ENCODE assay signal across 8 mouse cellular contexts in the genomic region with DNA sequence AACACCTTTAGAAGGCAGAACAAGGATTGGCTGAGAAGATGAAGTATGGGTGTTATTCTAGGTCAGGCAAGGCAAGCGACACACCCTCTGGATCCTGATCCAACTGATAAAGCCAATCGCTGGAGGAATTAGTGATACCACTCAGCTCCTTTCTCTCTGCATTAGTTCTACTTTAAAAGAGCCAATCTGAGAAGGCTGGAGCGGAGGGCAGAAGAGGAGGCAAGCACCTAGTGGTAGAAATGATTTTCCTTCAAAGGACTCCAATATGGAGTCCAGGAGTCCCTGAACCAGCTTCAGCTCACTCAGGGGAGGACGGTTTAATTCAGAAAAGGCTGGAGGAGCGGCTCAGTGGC.
DNase-seq lines count a peak whose midpoint lies in the region; ATAC-seq and TF ChIP-seq lines count a peak whose summit lies in the region.

No protein-coding gene starts in this region.

- peak overlapping the region; percentile 76 for H3K4me3 ChIP-seq in lung, adult 2 months (replicated peaks; ENCODE audit: extremely low read depth, low read depth, low read length)
- peak overlapping the region; percentile 99 for H3K4me3 ChIP-seq in embryonic fibroblast, embryonic 13.5 days (ENCODE audit: insufficient read depth, low read length)
- peak overlapping the region; percentile 78 for H3K4me3 ChIP-seq in limb, embryonic 12.5 days (replicated peaks)

- H3K9ac ChIP-seq in limb, embryonic 12.5 days (replicated peaks), result peak overlapping the region; percentile 78; the same call in 1 of the 2 replicates

- no peak for TF ChIP-seq POLR2A in lung, adult 2 months (IDR thresholded peaks at IDR 0.05; ENCODE audit: borderline replicate concordance, extremely low read depth, low read depth, low read length)
- no peak for TF ChIP-seq POLR2A in embryonic fibroblast, embryonic 13.5 days (IDR thresholded peaks at IDR 0.05; ENCODE audit: low read depth, low read length)

- no peak for TF ChIP-seq CTCF in lung, adult 2 months (IDR thresholded peaks at IDR 0.05; ENCODE audit: insufficient read depth, low read length)
- no peak for TF ChIP-seq CTCF in embryonic fibroblast, embryonic 13.5 days (IDR thresholded peaks at IDR 0.05; ENCODE audit: borderline replicate concordance, insufficient read depth, low read length)

- H3K4me1 ChIP-seq in lung, adult 2 months (ENCODE audit: control insufficient read depth, insufficient read depth, low read length), result peaks cover 15% of the 10 kb centered on the region
- H3K4me1 ChIP-seq in embryonic fibroblast, embryonic 13.5 days (ENCODE audit: control insufficient read depth, insufficient read depth, low read length), result peaks cover 7% of the 10 kb centered on the region; the same call in 1 of the 2 replicates
- peaks cover 12% of the 10 kb centered on the region for H3K4me1 ChIP-seq in limb, embryonic 12.5 days (replicated peaks)

- 15% methylated on average over 5 of the region's 5 CpGs for WGBS in lung, adult 2 months
- 55% methylated on average over 5 of the region's 5 CpGs for WGBS in limb, embryonic 12.5 days

- DNase-seq in lung, adult 2 months, result no peak
- DNase-seq in lung, postnatal 10 days, result no peak
- DNase-seq in embryo, embryonic 10.5 days (ENCODE audit: low spot score), result no peak
- no peak for DNase-seq in right cerebral cortex, postnatal 10 days (ENCODE audit: low spot score in 2 of 2)
- DNase-seq in kidney, adult 9 months, result no peak

- H3K27me3 ChIP-seq in limb, embryonic 12.5 days, result no peaks in the 10 kb centered on the region

- H3K9me3 ChIP-seq in limb, embryonic 12.5 days, result peaks cover 8% of the 10 kb centered on the region

- peaks cover 22% of the 10 kb centered on the region for H3K36me3 ChIP-seq in limb, embryonic 12.5 days

- ATAC-seq in limb, embryonic 12.5 days (ENCODE audit: insufficient number of reproducible peaks, insufficient read depth, low FRiP score, low TSS enrichment, low read depth), result no peak
- ATAC-seq in neutrophil, adult 5-6 weeks (ENCODE audit: extremely low read depth, insufficient number of reproducible peaks, low FRiP score, poor library complexity, severe bottlenecking), result peak; percentile 6; the same call in 1 of the 2 replicates

- peak overlapping the region; percentile 65 for H3K4me2 ChIP-seq in limb, embryonic 12.5 days

- H3K27ac ChIP-seq in embryonic fibroblast, embryonic 13.5 days (ENCODE audit: insufficient read depth, low read length), result peak overlapping the region; percentile 89
- H3K27ac ChIP-seq in limb, embryonic 12.5 days, result no peak overlapping the region
